Mouse (Mus musculus) brain, embryonic 18.5 days (tissue): ENCODE data around the gene Tbx21.

Experiments
- DNase-seq: peaks from one replicate; pipeline ENCODE4 v3.0.0-alpha.2; 2012; ENCODE audit warnings: low read depth, low spot score

Tbx21 gene

DNA sequence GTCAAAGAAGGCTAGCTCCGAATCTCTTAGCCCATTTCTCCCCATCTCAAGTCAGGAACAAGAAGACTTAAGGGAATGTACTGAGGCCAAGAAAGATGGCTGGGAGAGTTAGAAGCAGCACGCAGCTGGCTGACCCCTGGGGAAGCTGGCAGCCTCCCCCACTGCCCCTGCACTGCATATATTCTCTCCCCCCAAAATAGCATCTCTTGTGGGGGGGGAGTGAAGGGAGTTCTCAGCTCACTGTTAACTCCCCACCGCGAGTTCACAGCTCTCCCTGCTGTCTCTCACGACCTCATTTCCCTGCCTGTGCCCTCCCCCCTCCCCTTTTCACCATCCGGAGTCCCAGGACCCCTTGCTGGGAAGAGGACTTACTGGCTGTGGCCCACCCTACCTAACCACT lies 17.1 kb upstream of the Tbx21 start:
- DNase-seq, result no peak

- no peak for DNase-seq
These were observed 16.6 kb upstream of the Tbx21 start for GRCm38 (mm10) chr11:97131683-97132082.

DNA sequence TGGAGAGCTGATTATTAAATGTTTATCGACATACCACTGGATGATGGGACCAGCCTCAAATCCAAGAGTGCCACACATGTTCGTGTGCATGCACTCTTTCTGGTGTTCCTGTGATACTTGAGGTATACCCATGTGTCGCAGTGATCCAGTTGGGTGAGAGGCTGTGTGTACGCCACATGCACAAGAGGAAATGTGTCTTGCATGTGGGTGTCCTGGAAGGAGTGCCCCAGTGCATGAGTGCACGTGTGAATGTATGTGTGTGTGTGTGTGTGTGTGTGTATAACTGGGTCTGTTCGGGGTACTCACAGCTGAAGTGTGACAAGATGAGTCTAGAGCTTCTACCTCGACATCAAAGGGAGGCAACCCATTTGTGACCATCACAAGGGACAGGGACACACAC lies 15.2 kb upstream of the Tbx21 start:
- DNase-seq, result no peak

DNA sequence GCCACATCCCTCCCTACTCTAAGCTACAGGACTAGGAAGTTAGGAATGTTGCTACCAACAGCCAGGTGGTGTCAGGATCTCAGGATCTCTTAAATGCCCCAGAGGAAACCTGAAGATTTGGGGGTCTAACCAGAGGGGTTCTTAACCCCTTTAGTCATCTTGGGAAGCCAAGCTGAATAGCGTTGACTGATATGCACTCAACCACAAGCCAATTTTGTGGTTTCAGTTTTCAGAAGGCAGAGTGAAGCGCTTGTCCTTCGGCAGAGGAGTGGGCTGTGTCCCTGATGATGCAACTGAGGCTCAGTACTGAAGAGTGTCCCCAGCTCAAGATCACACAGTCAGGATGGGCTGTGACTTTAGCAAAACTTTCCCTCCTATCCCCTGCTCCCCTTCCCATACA lies 13.8 kb upstream of the Tbx21 start:
- DNase-seq, result no peak

DNA sequence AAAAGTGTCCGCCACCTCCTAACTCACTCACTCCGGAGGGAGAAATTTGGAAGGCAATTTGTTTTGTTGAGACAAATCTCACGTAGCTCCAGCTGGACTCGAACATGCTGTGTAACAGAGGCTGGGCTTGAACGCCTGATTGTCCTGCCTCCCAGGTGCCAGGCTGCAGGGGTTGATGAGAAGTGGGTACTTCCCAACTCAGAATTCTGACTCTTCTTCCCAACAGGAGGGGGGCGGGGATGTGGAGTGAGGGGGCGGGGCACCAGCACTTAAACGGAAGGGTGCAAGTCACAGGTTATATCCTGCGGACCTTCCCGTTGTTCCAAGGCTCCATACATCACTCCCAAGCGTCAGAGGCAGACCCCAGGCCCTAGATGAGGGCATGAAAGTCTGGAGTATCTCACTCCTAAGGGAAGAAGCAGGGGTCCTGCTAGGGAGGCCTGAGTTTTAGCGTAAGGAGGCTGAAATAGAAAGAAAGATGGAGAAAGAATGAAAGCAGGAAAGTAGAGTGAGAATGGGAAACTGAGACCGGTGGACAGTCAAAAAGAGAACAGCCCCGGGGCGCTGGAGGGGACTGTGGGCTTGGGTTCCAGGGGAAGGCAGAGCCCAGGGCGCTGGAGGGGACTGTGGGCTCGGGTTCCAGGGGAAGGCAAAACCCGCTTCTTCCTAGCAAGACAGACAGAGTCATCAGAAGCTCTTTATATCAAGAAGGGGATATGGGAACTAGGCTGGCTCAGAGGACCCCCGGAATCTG lies 12.5 kb upstream of the Tbx21 start:
- no peak for DNase-seq

DNA sequence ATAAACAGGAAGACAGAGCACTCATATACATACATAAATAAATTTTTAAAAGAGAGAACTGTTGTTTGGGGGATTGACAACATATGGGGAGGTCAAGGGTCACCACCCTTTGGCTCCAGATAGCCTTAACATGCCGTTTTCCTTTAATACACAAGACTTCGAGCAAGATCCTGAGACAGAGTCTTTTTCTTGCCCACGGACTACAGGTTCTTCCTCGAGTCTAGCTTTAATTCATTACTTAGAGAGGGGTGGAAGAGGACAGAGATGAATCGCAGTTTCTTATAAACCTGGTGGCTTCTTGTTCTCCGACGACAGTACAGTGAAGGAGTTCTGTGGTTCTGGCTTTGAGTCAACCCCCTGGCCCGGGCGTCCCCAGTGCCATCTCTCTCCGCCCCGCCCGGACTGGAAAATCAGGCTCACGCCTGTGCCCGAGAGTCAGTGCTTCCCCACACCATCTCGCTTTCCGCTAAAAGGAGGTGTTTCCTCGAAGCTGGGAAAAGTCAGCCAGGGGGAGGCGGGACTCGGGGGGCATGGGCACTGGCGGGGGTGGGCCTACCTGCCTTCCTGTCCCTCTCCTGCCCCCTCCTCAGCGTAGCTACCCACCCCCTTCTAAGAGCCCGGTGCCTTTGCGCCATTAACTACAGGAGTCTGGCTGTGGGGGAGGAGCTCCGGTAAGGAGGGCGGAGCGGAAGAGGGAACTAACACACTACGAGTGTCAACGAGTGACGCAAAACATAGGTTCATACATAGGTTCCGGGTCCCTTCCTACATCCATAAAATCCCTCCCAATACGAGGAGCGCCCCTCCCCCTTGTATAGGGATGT lies 11.7 kb upstream of the Tbx21 start:
- no peak for DNase-seq

GRCm38 (mm10) chr11:97124266-97125036 lies 9.3 kb upstream of the Tbx21 start:
- DNase-seq, result no peak

- DNase-seq, result no peak
These were observed 8.3 kb upstream of the Tbx21 start for GRCm38 (mm10) chr11:97123282-97123890.

- no peak for DNase-seq
These were observed 5.5 kb upstream of the Tbx21 start for GRCm38 (mm10) chr11:97120641-97121040.

- no peak for DNase-seq
These were observed 5.1 kb upstream of the Tbx21 start for GRCm38 (mm10) chr11:97120221-97120620.

DNA sequence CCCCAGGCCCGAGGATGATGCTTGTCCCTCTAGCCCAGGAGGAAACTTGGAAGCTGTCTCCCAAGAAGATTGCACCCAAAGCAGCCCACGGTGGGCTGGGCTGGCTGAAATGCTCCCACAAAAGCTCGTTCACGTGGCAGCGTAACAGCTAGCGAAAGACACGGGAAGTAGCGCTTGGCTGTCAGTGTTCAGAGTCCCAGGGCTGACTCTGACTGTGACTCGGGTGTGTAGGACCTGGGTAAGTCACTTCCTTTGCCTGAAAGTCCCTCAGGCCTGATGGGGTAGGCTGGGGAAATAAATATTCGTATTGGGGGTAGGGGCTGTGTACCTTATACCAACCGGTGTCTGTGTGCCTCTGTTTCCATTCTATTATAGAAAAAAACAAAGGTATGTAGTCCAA lies 666 bp upstream of the Tbx21 start:
- no peak for DNase-seq

GRCm38 (mm10) chr11:97112519-97113125 lies 2.5 kb downstream of the Tbx21 start:
- DNase-seq, result no peak

- DNase-seq, result no peak
These were observed 6.2 kb downstream of the Tbx21 start for GRCm38 (mm10) chr11:97108976-97109375.

DNA sequence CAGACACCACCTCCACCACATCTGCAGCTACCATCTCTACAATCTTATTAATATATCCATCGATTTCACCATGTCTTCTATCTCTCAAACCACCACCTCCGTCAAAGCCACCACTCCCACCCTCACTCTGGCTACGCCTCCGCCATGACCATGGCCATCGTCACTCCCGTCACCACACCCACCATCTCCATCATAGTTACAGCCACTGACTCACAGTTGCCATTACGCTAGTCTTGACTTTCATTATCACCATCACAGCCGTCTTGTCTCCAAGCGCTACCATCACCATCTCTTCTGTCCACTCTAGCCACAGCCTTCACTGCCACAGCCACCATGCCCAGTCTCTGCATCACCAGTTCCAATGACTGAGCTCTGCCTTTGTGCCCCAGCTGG lies 11.0 kb downstream of the Tbx21 start:
- no peak for DNase-seq

GRCm38 (mm10) chr11:97103163-97104090 lies 11.7 kb downstream of the Tbx21 start:
- no peak for DNase-seq

DNA sequence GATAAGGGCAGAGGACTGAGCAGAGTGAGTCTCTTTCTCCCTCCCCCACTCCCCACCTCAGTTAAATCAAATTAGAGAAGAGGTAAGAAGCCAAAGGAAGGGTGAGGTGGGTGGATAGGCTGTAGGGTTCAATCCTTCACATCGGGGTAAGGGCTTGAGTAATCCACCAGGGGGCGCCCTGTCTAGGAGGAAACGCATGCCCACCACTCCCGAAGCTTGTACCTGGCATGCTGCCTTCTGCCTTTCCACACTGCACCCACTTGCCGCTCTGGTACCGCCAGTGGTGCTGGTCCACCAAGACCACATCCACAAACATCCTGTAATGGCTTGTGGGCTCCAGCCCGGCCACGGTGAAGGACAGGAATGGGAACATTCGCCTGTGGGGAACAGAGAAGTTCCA lies 13.4 kb downstream of the Tbx21 start:
- DNase-seq, result no peak

- DNase-seq, result no peak
These were observed 16.3 kb downstream of the Tbx21 start for GRCm38 (mm10) chr11:97098791-97099190.

DNA sequence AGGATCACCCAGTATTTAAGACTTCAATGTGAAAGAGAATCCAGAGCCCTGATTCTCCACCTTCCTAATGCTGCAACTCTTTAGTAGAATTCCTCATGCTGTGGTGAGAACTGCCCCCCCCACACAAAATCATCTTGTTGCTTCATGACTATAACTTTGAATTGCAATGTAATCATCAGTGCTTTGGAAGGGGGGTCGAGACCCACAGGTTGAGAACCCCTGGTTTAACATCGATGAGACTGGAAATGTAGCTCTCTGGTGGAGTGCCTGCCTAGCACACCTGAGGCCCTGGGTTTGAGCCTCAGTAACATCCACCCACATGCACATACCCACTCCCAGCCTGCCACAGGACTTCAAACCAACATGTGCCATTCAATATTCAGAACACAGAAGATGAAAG lies 20.5 kb downstream of the Tbx21 start:
- no peak for DNase-seq

DNA sequence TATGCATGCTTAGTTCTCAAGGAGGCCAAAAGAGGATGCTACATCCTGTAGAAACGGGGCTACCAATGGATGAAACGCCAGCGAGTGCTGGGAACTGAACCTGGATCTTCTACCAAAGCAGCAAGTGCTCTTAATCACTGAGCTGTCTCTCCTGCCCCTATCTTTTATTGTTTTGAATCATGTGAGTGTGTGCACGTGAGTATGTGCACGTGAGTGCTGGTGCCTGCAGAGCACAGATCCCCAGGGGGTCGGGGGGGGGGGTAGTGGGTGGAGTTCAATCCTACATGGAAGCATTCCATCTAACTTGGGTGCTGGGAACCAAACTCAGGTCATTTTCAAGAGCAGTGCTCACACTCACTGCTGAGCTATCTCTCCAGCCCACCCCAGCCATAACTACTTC lies 28.8 kb downstream of the Tbx21 start:
- DNase-seq, result no peak

DNA sequence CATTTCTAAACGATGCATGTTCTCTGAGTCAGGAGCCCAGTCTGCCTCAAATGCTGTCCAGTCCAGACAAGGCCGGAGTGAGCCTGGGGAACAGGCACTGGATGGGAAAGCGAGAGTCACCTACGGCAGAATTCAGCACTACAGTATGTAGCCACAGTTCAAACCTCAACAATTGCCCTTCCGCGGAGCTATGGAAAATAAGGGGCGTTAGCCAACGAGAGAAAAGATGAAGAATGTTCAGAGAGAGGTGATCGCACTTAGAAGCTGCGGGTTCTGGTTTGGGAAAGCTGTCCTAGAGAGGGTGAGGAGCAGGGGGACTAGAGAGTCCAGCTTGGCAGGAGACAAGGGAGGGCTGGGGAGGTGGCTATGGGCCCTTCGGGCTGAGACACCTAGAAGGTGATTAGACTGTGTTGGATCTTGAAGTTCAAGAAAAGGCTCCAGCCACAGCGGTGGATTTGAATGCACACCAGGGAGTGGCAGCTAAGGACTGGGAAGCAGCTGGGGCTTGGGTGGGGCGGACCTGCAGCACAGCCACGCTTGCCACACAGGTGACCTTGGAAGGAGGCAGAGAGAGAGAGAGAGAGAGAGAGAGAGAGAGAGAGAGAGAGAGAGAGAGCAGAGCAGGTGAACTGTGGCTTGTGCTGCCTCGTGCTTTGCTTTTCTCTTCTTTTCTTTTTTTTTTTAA lies 30.2 kb downstream of the Tbx21 start:
- no peak for DNase-seq
